Mouse (Mus musculus) embryo, embryonic 10.5 days (tissue): ENCODE measurements at regions not wholly inside any gene's neighbourhood (a gene's known extent, or its start where the extent isn't known, plus 50 kb on each side); places are given as distances from the start of the nearest gene placed in this dataset.

Experiments
- DNase-seq: peaks from one replicate; pipeline ENCODE4 v3.0.0-alpha.2; 2015; ENCODE audit warnings: low spot score

DNA sequence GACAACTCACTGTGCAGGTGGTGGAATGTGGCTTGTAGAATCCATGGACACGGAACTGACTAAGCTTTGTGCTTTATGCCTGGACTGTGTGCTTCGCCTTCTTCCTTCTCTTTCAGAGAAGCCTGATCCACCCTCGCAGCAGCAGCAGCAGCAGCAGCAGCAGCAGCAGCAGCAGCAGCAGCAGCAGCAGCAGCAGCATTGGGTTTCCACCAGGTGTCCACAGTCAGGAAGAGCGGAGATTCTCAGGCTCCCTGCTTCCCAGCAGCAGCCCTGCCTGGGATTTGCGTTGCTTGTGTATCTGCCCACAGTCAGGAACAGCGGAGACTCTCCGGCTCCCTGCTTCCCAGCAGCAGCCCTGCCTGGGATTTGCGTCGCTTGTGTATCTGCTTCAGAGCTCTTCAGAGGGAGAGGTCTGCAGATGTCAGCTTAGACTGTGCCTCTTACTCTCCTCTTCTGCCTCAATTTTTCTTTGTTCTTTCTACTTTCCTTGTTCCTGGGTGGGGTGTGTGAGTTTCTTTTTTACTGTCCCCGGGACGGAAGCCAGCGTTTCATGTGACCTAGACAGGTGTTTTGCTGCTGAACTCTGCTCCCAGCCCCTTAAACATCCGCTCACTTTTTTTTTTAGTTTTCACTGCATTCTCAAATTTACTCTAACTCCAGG is 168.1 kb upstream of the Olig3 start:
- peak; percentile 40 for DNase-seq

DNA sequence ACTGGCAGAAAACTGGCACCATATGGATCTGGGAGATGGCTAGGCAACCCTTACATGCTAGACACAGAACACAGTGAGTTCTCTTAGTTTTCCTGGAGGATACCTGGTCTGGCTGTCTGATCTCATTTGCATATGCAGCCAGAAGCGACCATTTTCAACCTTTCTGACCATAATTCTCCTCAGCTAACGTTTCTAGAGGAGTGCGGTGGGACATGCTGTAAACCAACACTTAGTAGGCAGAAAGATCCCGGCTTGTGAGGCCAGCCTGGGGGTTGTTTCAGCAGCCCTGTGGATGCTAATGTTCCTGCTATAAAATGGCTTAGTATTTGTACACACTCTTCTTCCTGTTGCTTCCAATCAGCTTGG is 168.6 kb upstream of the Olig3 start:
- DNase-seq: no peak

DNA sequence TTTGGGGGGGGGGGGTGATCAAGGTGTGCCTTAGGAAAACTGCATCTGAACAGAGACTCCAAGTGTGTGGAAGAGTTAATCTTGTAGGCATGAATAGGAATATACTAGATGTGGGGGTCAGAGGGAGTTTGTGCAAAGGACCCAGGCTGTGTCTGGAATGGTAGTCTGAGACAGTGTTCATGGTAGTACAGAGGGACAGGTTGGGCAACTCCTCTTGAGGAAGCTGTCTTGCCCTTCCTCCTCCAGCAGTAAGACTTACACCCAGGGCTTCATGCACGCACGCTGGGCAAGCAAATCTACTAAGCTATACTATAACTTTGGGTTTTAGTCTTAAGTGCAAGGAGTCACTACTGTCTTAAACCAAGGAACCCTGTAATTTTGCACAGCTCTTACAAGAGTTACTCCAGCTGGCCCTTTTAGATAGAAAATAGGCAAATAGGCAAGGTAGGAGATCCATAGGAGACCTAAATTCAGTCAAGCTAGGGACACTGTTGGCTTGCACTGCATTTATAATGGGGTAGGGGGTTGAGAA is 169.2 kb upstream of the Olig3 start:
- DNase-seq: no peak

DNA sequence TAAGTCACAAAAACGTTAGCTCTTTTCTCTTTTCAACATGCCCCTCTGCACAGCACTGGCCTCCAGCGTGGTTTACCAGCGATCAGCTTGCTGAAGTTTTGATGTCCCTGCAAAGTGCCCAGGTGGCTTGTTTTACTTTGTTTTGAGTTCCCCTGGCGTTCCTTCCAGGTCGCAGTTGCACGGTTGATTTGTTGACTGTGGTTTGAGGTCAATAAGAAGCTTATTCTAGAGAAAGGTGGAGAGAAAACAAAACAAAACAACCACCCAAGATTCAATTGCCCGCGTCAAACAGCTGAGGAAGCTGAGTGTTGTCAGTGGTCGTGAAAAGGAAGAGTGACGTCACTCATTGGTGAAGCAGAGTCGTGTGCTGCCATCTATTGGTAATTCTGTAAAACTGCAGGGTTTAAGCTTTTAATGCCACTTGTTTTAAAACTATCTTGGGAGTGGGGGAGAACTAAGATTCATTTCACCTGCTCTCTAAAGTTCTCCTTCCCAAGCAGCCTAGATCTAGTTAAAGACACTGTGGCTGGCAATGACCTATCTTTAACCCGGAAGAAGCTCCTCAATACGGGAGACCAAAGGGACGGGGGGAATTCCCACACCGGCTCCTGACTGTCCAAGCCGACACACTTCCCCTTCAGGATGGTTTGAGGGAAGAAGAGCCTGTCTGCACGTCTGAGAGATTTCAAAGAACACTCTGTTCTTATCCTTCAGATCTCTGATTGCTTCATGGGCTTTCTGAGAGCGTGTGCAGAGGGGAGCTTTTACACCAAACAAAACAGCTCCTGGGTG is 170.3 kb upstream of the Olig3 start:
- DNase-seq: peak; percentile 86

DNA sequence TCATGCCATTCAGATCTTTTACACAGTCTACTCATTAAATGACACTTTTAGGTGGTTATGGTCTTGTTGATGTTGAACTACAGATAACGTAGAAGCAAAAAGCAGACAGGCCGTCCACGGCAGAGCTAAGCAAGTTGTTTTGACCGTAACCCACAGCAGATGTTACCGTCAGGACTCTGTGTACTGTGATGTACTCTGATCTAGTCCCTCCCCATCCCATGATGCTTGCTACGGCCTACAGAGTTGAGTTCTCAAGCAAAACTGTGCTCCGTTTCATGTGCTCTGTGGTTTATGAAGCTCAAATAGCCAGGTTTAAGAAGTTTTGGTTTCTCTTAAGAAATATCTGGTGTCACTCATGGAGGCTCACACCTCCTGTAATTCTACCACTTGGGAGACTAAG is 169.4 kb upstream of the Tnfaip3 start:
- DNase-seq: no peak

DNA sequence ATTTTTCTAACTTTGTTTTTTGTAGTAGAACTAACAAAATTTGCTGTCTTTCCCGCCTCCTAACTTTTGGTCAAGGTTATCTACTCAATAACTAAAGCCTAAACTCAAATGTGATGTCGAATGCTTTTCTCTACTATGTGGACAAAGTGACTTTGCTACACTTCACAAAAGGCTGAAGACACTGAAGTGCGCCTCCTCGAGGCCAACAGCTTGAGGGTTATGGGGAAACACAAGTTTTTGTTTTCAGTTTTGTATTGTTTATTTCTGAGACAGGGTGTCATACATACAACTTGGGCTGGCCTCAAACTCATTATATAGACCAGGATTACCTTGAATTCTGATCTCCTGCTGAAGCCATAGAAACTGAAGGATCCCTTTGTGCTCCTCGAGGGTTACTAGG is 162.4 kb upstream of the Tnfaip3 start:
- no peak for DNase-seq

DNA sequence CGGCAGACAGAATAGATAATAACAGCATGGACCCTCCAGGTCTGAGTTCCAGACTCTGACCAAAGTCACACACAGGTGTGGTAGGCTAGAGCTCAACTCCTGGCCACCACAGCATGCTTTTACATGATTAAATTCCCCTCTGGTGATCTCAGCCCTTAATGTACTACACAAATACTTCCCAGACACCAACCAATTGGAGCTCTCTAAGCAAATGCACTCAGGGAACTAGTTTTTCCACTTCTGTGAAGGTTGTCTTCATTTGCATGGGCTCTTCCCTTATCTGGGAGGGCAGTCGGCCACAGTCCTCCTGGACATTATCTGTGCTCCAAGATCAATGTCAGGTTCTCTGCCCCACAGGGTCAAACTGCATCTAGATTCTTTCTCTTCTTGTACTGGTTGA is 162.0 kb upstream of the Tnfaip3 start:
- no peak for DNase-seq

DNA sequence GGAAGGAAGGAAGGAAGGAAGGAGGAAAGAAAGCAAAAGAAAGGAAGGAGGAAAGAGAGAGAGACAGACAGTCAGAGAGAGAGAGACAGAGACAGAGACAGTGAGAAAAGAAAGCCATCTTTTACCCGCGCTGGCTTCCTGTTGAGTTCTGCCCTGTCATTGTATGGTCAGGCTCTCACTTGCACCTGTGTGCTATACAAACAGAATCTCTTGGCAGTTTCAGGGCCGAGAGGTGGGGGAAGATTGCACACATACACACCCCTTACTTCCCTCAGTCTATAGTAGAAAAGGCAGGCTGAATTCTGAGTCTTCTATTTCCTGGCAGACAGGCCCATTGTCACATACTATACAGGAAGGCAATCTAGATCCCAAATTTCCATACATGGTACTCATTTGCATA is 160.8 kb upstream of the Tnfaip3 start:
- DNase-seq: no peak

DNA sequence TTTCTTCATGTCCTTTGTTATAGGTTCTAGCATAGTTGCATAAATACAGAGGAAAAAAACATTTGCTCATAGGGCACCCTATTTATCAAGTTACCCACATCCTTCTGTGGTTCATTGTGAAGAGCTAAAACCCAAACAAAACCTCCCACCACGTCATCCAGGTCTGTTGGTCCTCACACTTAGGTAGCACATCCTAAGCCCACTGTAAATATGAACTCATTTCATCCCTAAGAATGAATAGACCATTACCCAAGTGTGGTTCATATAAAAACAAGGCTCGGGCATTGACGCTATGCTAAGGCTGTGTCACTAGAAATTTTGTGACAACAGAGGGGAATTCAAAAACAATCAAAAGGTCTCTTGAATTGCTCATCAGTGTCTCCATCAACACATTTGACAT is 156.4 kb upstream of the Tnfaip3 start:
- no peak for DNase-seq

DNA sequence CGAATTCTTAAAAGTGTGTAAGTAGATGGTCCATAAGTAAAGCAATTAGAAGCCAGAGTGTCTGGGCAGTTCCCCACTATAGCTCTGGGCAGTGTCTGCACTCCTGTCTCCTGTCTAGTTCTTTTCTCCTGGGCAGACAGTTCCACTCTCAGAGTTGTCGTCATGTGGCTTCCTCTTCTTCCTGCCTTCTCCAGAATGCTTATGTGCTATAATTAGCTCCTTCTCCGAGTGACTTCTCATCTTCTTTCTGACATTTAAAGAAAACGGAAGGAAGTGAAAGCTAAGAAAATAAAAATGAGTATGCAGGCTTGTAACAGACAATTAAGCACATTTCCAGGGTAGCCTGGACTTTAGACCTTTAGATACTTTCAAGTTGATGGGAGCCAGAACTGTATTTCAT is 155.1 kb upstream of the Tnfaip3 start:
- DNase-seq: peak; percentile 14

DNA sequence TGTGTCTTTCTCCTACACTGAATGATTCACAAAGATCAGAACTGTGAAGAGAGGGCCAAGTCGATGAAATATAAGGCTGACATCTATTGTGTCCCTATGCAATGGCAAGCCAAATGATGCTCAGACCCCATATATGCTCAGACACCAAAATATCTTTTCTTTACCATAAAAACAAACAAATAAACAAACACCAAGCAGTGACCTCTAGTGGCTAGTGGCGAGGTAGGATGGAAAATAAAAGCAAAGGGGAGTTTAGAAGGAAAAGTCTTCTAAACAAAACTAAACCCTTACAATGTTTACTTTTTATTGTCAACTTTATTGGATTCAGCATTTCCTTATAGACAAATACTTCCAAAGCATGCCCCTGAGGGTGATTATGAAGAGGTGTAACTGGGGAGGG is 153.8 kb upstream of the Tnfaip3 start:
- DNase-seq: no peak

DNA sequence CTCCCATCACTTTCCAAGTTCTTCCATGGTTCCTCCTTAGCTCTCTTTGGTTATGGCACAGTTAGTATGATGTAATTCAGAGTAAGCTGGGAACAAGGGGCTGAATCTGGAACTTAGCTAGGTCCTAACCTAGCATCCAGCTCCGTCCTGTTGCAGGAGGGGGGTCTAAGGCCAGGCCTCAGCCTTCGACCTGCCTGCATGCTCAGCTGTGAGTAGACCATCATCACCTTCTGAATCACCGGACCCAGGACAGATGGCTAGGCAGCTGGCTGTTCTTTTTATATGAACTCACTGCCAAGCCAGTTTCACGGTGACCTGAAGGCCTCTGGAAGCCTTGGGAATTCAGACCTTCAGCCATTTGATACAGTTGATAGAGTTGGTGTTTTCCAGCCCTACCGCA is 152.9 kb upstream of the Tnfaip3 start:
- DNase-seq: no peak

DNA sequence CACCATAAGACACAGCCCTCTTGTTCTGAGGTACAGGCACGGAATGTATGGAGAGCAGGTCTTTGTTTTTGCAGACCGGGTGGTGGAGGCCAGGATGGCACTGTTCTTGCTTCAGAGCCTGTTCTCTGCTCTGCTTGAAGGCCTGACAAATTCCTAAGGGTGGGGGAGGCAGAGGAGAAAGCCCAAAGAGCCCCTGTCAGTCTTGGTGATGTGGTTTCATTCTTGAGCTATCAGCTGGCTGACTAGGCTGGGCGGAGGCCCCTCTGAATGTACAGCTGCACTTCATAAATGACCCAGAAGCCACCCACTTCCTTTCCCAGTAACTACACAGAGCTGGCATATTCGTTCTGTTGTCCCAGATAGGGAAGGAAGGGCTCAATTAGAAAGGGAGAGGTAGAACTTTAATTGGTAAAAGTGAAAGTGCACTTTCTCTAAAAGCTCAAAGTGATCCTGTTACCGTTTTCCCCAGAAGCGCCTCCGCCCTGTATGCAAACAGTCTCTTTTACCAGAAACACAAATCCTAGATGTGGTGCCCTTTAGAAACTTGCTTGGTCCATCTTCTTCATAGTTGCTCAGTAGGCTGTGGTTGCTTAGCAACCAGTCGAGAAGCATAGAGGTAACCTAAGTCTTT is 152.3 kb upstream of the Tnfaip3 start:
- peak; percentile 61 for DNase-seq

DNA sequence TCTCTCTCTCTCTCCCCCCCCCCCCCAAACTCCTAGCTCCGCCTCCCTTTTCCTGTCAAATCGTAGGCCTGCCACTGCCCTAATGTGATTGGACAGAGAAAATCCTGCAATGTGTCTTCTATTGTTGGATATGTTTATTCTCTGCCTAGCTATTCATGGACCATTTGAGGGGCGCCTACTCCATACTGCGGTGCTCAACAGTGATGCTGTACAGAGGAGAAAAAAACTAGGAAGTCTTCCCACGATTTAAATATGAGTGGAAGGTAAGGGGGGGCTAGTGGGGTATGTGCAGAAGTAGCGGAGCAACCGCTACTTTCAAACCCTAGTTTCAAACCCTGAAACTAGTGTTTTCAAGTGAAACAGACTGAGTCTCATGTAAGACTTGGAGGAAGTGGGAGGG is 151.6 kb upstream of the Tnfaip3 start:
- no peak for DNase-seq

DNA sequence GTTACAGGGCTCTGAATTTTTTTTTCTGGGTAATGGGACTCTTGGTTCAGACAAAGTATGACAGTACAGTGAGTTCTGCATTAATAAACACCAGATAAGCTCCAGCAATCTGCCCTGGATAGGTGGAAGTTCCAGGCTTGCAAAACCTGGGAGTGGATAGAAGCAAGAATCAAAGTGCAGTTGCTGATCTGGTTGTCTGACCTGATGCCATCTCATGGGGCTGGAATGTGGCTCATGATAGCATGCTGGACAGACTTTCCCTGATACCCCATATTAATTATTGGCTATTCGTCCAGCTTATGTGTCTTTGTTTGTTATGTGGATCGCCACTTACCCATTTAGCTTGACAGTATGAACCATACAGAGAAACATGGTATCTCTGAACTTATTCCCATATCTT is 146.6 kb upstream of the Tnfaip3 start:
- DNase-seq: no peak

DNA sequence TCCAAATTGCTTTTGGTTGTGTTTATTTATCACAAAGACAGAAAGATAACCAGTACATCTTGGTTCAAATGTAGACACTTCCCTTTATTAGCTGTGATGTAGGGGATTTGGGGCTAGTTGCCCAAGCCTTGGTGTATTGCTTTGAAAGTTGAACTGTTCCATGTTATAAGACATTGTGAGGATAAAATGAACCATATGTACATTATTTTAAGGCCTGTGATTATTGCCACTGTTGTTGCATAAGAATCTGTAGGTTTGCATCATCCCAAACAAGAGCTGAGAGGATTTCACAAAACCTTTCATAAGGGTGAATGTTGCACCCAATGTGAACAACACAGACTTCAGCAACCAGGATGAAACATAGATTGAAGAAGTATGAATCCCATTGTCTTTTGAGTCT is 145.7 kb upstream of the Tnfaip3 start:
- no peak for DNase-seq

DNA sequence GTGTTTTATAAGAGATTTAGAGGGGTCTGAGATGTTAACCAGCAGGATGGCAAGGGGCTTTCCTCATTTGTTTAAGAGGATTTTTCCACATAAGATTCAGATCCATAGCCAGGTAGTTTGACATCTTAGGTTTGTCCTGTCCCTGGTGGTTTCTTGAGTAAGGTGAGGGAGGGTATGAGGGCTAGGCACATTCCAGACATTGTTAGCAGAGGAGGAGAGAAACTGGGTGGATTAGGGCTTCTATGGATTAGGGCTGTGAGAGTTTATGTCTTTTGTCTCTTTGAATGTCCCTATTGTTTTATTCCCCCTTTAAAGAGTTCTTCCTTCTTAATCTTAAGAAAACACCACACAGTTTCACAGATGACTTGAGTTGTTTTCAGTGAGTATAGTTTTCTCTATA is 138.6 kb upstream of the Tnfaip3 start:
- DNase-seq: no peak

DNA sequence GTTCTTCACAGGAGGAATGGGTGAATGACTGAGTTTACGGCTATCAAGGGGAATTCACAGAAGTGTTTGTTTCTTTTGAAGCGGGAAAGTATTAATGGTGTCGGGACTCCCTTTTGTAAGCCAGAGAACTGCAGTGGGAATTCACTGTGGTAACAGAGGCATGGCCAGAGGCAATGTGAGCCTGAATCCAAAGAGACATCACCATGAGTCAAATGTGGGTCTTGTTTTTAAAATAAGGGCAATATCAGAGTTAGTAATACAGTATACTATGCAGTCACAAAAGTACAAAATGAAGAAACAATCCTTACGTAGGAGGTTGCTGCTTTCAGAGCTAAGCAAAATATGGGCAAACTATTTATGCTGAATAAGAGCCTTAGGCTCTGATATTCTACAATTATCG is 137.3 kb upstream of the Tnfaip3 start:
- no peak for DNase-seq

DNA sequence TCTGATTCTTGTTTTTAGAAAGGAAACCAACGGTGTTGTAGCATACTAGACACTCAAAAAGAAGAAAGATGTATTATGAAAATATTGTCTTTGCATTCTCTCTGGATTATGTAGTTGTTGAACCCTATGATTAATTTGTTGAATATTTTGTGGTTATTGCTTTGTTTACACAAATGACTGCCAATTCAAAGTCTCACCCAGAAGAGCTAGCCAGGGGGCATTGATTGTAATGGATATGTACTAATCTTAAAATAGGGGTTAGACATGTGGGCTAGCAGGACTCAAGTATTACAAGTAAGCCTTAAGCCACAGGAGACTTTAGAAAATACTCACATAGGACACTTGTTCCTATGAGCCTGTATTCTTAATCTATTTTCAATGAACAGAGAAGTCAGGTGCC is 135.3 kb upstream of the Tnfaip3 start:
- no peak for DNase-seq

DNA sequence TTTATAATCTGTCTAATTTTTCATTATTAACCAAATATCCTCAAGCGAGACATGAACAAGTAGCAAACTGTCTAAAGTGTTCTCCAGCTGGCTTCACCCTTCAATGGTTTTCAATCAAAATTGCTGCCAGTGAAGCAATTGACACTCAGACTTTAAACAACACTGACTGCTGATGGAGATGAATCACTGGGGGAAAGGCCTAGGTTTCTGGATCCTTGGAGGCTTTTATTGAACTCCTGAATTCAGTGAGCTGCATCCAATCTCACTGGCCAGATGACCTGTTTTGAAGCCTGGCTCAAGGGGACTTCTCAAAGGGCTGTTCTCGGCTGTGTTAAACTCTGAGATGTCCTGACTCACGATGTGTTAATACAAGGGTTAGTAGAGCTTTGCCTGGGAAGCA is 134.5 kb upstream of the Tnfaip3 start:
- no peak for DNase-seq

DNA sequence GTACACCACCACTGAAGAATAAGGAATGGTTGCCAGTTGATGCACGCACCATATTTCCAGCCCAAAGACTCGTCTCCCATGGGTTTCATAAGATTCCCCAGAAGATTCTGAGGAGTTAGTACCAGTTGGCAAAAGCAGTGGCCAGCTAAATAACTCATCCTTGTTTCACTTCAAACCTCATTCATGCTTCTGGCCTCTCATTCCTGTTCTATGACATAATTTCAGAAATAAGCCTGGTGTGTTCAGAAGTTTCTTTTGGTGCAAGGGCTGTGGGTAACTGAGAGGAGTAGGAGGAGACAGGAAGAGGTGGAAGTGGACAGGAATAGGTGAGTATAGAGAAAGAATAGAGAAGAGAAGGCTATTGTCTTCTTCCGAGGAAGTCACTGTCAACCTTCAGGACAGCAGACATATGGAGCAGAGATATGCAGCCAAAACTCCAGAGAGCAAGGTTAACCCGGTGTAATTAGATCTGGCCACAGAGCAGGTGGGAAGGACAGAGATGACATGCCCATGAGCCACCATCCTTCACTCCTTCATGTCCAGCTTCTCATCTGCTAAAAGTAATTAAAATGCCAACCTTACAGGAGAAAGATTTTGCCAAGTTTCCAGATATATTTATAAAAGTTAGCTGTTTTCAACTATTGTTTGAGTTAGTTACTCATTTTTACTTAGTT is 133.9 kb upstream of the Tnfaip3 start:
- no peak for DNase-seq

DNA sequence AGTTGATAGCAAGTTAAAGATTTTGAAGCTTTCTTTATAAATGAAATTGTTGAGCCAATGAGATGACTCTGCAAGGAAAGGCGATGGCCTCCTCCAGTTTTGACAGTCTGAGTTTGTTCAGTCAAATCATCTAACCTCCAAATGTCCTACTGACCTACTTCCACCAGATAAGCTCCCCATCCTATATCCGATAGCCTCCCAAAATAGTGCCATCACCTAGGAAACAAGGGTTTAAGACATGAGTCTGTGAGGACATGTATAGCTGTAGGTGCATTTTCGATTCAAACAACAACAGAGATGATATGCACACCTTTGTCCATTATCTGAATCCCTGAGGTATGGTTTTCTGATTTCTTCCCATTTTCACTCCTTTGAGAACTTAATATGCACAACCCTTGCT is 126.0 kb upstream of the Tnfaip3 start:
- no peak for DNase-seq

DNA sequence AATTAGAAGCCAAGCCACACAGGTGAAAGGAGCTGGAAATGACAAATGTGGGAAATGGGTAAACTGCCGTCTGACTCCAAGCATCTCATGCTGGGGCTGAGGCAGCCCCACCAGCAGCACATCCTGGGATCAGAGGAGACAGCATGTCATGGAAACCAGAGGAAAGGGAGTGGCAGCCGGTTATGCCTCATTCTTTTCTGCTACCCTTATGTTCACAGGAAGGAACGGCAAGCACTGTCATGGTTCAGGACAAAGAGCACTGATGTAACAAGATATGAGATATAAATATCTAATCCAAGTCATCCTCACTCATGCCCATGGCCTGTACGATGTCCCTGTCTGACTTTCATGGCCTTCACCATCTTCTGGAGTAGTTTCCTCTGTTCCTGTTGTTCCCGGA is 125.2 kb upstream of the Tnfaip3 start:
- no peak for DNase-seq
